Mouse (Mus musculus) heart, embryonic 16.5 days (tissue): ENCODE results near the gene Sv2a. TPM values are rescaled to one million over a fixed set of nuclear protein-coding genes. Genes with fewer than 3 reads are reported as not detected.
"Not testable (repeated sequence)": the region's sequence is repeated elsewhere in the genome, so short reads cannot be mapped to it uniquely, and the experiment has no call there.

Experiments used
- ATAC-seq: fragments of 200-750 bp; cut with Nextera tagmentation; replicated peaks from 2 replicates; pipeline ENCODE4 v1.8.0; 2017; ENCODE audit warnings: moderate number of reproducible peaks; ENCODE audit not compliant: insufficient read depth, low FRiP score; ENCODE audit errors: extremely low read depth
- H3K27ac ChIP-seq: fragments of 300-500 bp; sonication (generic); 2 replicates; pipeline ENCODE4 v1.5.1; 2014; ENCODE audit warnings: mild to moderate bottlenecking, low read length, control low read depth, moderate library complexity
- H3K27me3 ChIP-seq: fragments of 300-500 bp; sonication (generic); 2 replicates; pipeline ENCODE4 v1.6.1; 2014; ENCODE audit warnings: low read length, mixed read lengths; ENCODE audit not compliant: control insufficient read depth, insufficient read depth
- H3K36me3 ChIP-seq: fragments of 300-500 bp; sonication (generic); 2 replicates; pipeline ENCODE4 v1.6.1; 2014; ENCODE audit not compliant: control insufficient read depth, insufficient read depth
- H3K4me1 ChIP-seq: fragments of 300-500 bp; sonication (generic); 2 replicates; pipeline ENCODE4 v1.6.1; 2014; ENCODE audit warnings: low read length, mixed read lengths; ENCODE audit not compliant: control insufficient read depth, insufficient read depth
- H3K4me2 ChIP-seq: fragments of 300-500 bp; sonication (generic); 2 replicates; pipeline ENCODE4 v1.6.1; 2014; ENCODE audit warnings: low read depth, mild to moderate bottlenecking, control low read depth, low read length
- H3K4me3 ChIP-seq: fragments of 300-500 bp; sonication (generic); 2 replicates; pipeline ENCODE4 v1.5.1; 2014; ENCODE audit warnings: mild to moderate bottlenecking, control low read depth, low read length
- H3K9ac ChIP-seq: fragments of 300-500 bp; sonication (generic); 2 replicates; pipeline ENCODE4 v1.6.1; 2014; ENCODE audit warnings: low read length, control low read depth
- H3K9me3 ChIP-seq: fragments of 300-500 bp; sonication (generic); replicated peaks from 2 replicates; pipeline ENCODE4 v1.6.1; 2016; ENCODE audit warnings: low read length; ENCODE audit not compliant: control insufficient read depth
- WGBS: fragments of 180-500 bp; shearing (Covaris S2); extraction: QIAGEN DNeasy Blood & Tissue Kit; methylation state at CpG from one replicate; pipeline ENCODE4 v1.1.7; 2014; 5-methylcytosine and 5-hydroxymethylcytosine counted together
- polyA plus RNA-seq: library from polyadenylated mRNA; unstranded; fragments of >200 nt; fragmentation: Nextera tagmentation; extraction: Ambion mirVana; gene quantifications from 2 replicates; pipeline ENCODE4 v1.2.1, GENCODE M21; 2015

Sv2a gene
- polyA plus RNA-seq, 1 experiment from 2014 or later, result 11.6 TPM

GRCm38 (mm10) chr3:96172197-96173178, 8.5 kb upstream of the Sv2a start, which contains the start of gene Sf3b4:
Sf3b4 (plus strand) TSS chr3:96172332.
- no peaks in the 10 kb centered on the region for H3K27me3 ChIP-seq
- peak within 1 kb of the TSS; percentile 97 for H3K27ac ChIP-seq
- H3K9ac ChIP-seq, result peak within 1 kb of the TSS; percentile 84
- WGBS, result under 1% methylated on average over 58 of the region's 58 CpGs
- H3K4me3 ChIP-seq, result peak within 1 kb of the TSS; percentile 77
- H3K36me3 ChIP-seq, result peaks cover 26% of the 10 kb centered on the region
- peaks cover 20% of the 10 kb centered on the region for H3K4me1 ChIP-seq
- H3K4me2 ChIP-seq, result peak within 1 kb of the TSS; percentile 89
- H3K9me3 ChIP-seq, result no peaks in the 10 kb centered on the region
- ATAC-seq, result peak; percentile 87

DNA sequence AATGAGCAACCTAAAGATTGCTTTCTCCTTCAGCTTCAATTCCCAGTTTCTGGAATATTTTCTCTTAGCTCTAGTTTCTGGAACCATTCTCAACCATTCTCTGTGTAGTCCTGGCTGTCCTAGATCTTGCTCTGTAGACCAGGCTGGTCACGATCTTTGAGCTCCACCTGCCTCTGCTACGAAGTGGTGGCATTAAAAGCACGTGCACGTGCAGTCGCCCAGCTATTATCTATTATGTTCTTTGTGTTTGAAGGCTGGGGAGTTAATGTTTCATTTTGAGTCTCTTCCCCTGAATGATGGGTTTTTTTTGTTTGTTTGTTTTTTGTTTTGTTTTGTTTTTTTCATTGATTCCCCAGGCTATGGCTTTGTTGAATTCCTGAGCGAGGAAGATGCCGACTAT, 7.8 kb upstream of the Sv2a start:
- H3K27ac ChIP-seq, result no peak overlapping the region

DNA sequence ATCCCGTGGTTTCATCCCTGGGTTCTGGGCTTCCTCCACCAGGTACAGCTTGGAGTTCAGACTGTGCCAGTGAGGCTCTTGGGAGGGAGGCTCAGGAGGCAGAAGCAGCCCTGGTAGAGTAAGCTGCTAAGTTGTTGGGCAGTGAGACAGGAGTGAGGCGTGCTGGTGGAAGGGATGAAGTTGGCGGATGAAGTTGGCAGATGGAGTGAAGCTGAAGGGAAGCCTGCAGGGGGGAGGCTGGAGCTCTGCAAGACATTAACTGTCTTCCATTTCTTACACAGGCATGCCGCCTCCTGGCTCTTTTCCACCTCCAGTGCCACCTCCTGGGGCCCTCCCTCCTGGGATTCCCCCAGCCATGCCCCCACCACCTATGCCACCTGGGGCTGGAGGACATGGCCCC, 6.9 kb upstream of the Sv2a start:
- not testable (repeated sequence) for ATAC-seq, H3K9me3 ChIP-seq, H3K9ac ChIP-seq, H3K4me2 ChIP-seq, H3K27me3 ChIP-seq, H3K4me3 ChIP-seq, H3K27ac ChIP-seq
- Histone ChIP-seq H3K4me1 (peaks cover 20% of the 10 kb centered on the region), H3K36me3 (peaks cover 38% of the 10 kb centered on the region)
- 75% methylated on average over 4 of the region's 4 CpGs for WGBS

More for the DNA sequence above, 7.8 kb upstream of the Sv2a start:
- H3K4me2 ChIP-seq, result peak overlapping the region; percentile 89
- 39% methylated on average over 7 of the region's 7 CpGs for whole genome bisulfite sequencing
- ATAC-seq, result no peak
- H3K27me3 ChIP-seq, result no peaks in the 10 kb centered on the region
- H3K36me3 ChIP-seq, result peaks cover 32% of the 10 kb centered on the region
- H3K9me3 ChIP-seq, result no peaks in the 10 kb centered on the region
- peaks cover 20% of the 10 kb centered on the region for H3K4me1 ChIP-seq
- peak overlapping the region; percentile 84 for H3K9ac ChIP-seq
- H3K4me3 ChIP-seq, result peak overlapping the region; percentile 77

DNA sequence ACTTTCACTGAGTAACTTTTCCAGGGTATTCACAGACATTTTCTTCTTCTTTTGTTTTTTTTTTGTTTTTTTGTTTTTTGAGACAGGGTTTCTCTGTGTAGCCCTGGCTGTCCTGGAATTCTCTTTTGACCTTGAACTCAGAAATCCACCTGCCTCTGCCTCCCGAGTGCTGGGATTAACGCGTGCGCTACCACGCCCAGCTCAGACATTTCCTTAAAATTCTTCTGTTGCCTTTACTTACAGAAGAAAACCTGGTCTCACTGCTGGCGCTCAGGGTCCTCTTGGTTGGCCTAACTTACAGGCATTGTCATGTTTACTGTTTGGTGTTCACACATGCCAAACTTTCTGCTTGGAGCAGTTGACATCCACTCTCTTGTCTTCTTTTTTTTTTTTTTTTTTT, 5.7 kb upstream of the Sv2a start:
- no peak overlapping the region for H3K4me3 ChIP-seq
- no peak for ATAC-seq
- H3K4me2 ChIP-seq, result no peak overlapping the region
- H3K27me3 ChIP-seq, result no peaks in the 10 kb centered on the region
- peaks cover 21% of the 10 kb centered on the region for H3K4me1 ChIP-seq
- H3K27ac ChIP-seq, result no peak overlapping the region
- H3K36me3 ChIP-seq, result peaks cover 39% of the 10 kb centered on the region
- WGBS, result 90% methylated on average over 6 of the region's 6 CpGs
- H3K9ac ChIP-seq, result no peak overlapping the region
- H3K9me3 ChIP-seq, result no peaks in the 10 kb centered on the region

DNA sequence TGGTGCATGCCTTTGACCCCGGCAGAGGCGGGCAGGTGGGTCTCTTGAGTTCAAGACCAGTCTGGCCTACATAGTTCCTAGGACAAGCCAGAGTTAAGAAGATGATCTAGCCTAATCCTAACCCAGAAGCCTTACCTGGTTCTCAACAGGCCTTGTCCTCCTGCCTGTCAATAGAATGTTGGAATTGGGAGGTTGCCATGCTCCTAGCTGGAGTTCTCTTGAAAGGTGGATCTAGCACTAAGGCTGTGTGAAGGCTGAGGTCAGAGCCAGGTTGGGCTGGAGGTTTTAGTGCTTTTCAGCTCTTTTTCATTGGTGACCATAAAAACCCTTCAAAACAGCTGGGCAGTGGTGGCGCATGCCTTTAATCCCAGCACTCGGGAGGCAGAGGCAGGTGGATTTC, 2.5 kb upstream of the Sv2a start:
- Histone ChIP-seq H3K9ac (no peak overlapping the region), H3K36me3 (peaks cover 39% of the 10 kb centered on the region), H3K4me2 (no peak overlapping the region), H3K4me3 (no peak overlapping the region), H3K9me3 (no peaks in the 10 kb centered on the region), H3K4me1 (peaks cover 17% of the 10 kb centered on the region), H3K27me3 (no peaks in the 10 kb centered on the region), H3K27ac (no peak overlapping the region)
- ATAC-seq, result no peak
- 92% methylated on average over 4 of the region's 4 CpGs for WGBS

DNA sequence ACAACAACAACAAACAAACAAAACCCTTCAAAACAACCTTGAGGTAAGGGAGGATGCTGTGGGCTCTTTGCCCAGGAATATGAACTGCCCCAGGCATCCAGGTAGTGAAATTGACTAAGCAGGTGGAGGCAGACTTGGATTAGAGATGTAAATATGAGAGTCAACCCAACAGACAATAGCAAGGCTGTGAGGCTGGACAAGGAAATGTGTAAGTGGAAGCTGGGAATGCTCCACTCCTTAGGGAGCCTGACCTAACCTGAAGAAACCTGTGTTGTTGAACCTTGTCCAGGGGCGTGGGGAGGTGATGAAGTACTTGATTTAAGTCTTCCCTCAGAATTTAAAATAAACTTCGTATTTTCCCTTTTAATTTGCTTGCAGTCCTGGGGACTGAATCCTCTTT, 2.0 kb upstream of the Sv2a start:
- no peak overlapping the region for H3K4me2 ChIP-seq
- 82% methylated on average over 2 of the region's 2 CpGs for WGBS
- no peak for ATAC-seq
- no peak overlapping the region for H3K9ac ChIP-seq
- no peaks in the 10 kb centered on the region for H3K9me3 ChIP-seq
- peaks cover 17% of the 10 kb centered on the region for H3K4me1 ChIP-seq
- H3K27ac ChIP-seq, result no peak overlapping the region
- no peak overlapping the region for H3K4me3 ChIP-seq
- H3K27me3 ChIP-seq, result no peaks in the 10 kb centered on the region
- peaks cover 38% of the 10 kb centered on the region for H3K36me3 ChIP-seq

DNA sequence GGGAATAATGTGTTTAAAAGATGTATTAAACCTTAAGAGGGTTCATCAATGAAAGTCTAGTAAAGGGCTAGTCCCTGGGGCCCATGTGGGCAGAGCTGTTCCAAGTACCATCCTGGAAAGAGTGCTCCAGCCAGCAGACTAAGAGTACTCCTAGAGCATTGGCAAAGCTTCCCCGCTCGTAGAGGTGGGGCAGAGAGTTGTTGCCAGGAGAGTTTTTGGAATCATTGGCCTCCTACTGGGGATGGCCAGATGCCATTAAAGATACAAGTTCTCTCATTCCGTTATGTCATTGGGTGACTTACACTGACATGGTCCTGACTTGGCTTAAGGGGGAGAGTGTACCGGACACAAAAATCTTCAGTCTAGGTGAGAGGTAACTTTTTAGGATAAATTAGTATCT, 1.4 kb upstream of the Sv2a start:
- Histone ChIP-seq H3K9me3 (no peaks in the 10 kb centered on the region), H3K27ac (no peak overlapping the region), H3K4me3 (no peak overlapping the region), H3K27me3 (no peaks in the 10 kb centered on the region), H3K4me1 (peaks cover 15% of the 10 kb centered on the region), H3K4me2 (no peak overlapping the region), H3K9ac (no peak overlapping the region), H3K36me3 (peaks cover 34% of the 10 kb centered on the region)
- no peak for ATAC-seq
- WGBS, result 44% methylated on average over 4 of the region's 4 CpGs

GRCm38 (mm10) chr3:96181510-96182381, 795 bp downstream of the Sv2a start:
- WGBS, result 25% methylated on average over 12 of the region's 12 CpGs
- H3K27ac ChIP-seq, result peak overlapping the region; percentile 89
- peaks cover 15% of the 10 kb centered on the region for H3K36me3 ChIP-seq
- peaks cover 12% of the 10 kb centered on the region for H3K4me1 ChIP-seq
- H3K27me3 ChIP-seq, result no peaks in the 10 kb centered on the region
- no peaks in the 10 kb centered on the region for H3K9me3 ChIP-seq
- peak; percentile 42 for ATAC-seq
- H3K4me2 ChIP-seq, result peak overlapping the region; percentile 78
- H3K4me3 ChIP-seq, result peak overlapping the region; percentile 64
- H3K9ac ChIP-seq, result peak overlapping the region; percentile 79
